Mouse (Mus musculus) left cerebral cortex, adult 2 months (tissue): ENCODE measurements around the gene Fibp. TPM values are rescaled to one million over a fixed set of nuclear protein-coding genes. Genes with fewer than 3 reads are reported as not detected.

ENCODE experiments used
- DNase-seq, 2 experiments: peaks; one replicate each; pipeline ENCODE4 v3.0.0; 2021 to 2022; ENCODE audit warnings: low spot score in 2 of 2, mixed read lengths in 1 of 2; ENCODE audit errors: extremely low spot score in 1 of 2
- H3K27ac ChIP-seq: fragments of 200-600 bp; 2 replicates; pipeline ENCODE4 v1.8.1; 2022
- H3K4me3 ChIP-seq: fragments of 200-600 bp; 2 replicates; pipeline ENCODE4 v1.8.1; 2022
- CTCF ChIP-seq: fragments of 200-600 bp; IDR thresholded peaks from 2 replicates; pipeline ENCODE4 v1.8.1; 2022; ENCODE audit warnings: antibody characterized with exemption, mild to moderate bottlenecking, moderate library complexity
- intact Hi-C: fragments of 180-260 bp; cut with DNase I; formaldehyde crosslinking; loops from one replicate; pipeline ENCODE4 v1.15.1; 2025
- total RNA-seq, 2 experiments: library from RNA; stranded (reverse); gene quantifications; 2 replicates each; pipeline ENCODE4 v1.2.3; 2021

The Fibp gene
- total RNA-seq, 2 experiments from 2014 or later, result 88.9 to 92.1 TPM

GRCm38 (mm10) chr19:5495353-5496051 is 35.1 kb downstream of the Fibp start:
- Histone ChIP-seq H3K4me3 (no peak overlapping the region), H3K27ac (no peak overlapping the region)
- intact Hi-C loops, result no loop called here
- no peak for DNase-seq
- TF ChIP-seq CTCF, result no peak

- Histone ChIP-seq H3K4me3 (no peak overlapping the region), H3K27ac (no peak overlapping the region)
- no peak for DNase-seq
- intact Hi-C loops, result no loop called here
- TF ChIP-seq CTCF, result no peak
These were observed 35.6 kb downstream of the Fibp start for GRCm38 (mm10) chr19:5496052-5496370.

- DNase-seq, result no peak
- no peak for TF ChIP-seq CTCF
- no peak overlapping the region for H3K27ac ChIP-seq
- H3K4me3 ChIP-seq, result no peak overlapping the region
- intact Hi-C loops, result no loop called here
These were observed 40.0 kb downstream of the Fibp start for GRCm38 (mm10) chr19:5500330-5500875.

- no peak for TF ChIP-seq CTCF
- DNase-seq, result no peak
- Histone ChIP-seq H3K4me3 (no peak within 1 kb of the TSS), H3K27ac (no peak within 1 kb of the TSS)
- intact Hi-C loops, result no loop called here
These were observed 43.3 kb downstream of the Fibp start, which contains the start of gene 1700020D05Rik for GRCm38 (mm10) chr19:5503687-5504086. Gene 1700020D05Rik (minus strand): TSS chr19:5503787.

GRCm38 (mm10) chr19:5510031-5511026 is 49.9 kb downstream of the Fibp start, which contains the start of gene Snx32:
Gene Snx32 (minus strand): TSS chr19:5510538.
- Histone ChIP-seq H3K4me3 (peak within 1 kb of the TSS; percentile 59), H3K27ac (peak within 1 kb of the TSS; percentile 90)
- TF ChIP-seq CTCF, result peak; percentile 32
- intact Hi-C loops, result loop anchor here (2.0 kb wide), 1 partner anchor 20 kb away; the partner anchor contains the start of gene Cfl1
- peak; percentile 95 to 98 for DNase-seq

GRCm38 (mm10) chr19:5511074-5511632 is 50.7 kb downstream of the Fibp start:
- no peak for DNase-seq
- intact Hi-C loops, result loop anchor here (2.0 kb wide), 1 partner anchor 20 kb away; the partner anchor contains the start of gene Cfl1
- Histone ChIP-seq H3K4me3 (peak overlapping the region; percentile 59), H3K27ac (peak overlapping the region; percentile 90)
- TF ChIP-seq CTCF, result no peak

- TF ChIP-seq CTCF, result no peak
- Histone ChIP-seq H3K4me3 (no peak overlapping the region), H3K27ac (no peak overlapping the region)
- intact Hi-C loops, result no loop called here
- DNase-seq, result no peak
These were observed 51.9 kb downstream of the Fibp start for GRCm38 (mm10) chr19:5512091-5513004.

- intact Hi-C loops, result no loop called here
- TF ChIP-seq CTCF, result no peak
These were observed 52.6 kb downstream of the Fibp start for GRCm38 (mm10) chr19:5513005-5513349.

More at GRCm38 (mm10) chr19:5513005-5513349, 52.6 kb downstream of the Fibp start:
- Histone ChIP-seq H3K27ac (no peak overlapping the region), H3K4me3 (no peak overlapping the region)
- no peak for DNase-seq

Other genes with a start within 250 kb of the Fibp start
- gene Pacs1, start 187.5 kb upstream of the Fibp start, total RNA-seq, result 10 to 100 TPM; 57.5 to 61.2 TPM
- gene Sf3b2, start 165.2 kb upstream of the Fibp start, total RNA-seq, result 100 to 1,000 TPM; 194 to 201 TPM
- gene Gal3st3, start 162.3 kb upstream of the Fibp start, total RNA-seq, result 10 to 100 TPM; 78.0 to 80.9 TPM
- gene Catsper1, start 124.9 kb upstream of the Fibp start, total RNA-seq, result not detected
- 10 to 100 TPM; 25.7 to 27.4 TPM for gene Cst6, start 111.0 kb upstream of the Fibp start, total RNA-seq
- 10 to 100 TPM; 23.4 to 25.5 TPM for gene Eif1ad, start 93.9 kb upstream of the Fibp start, total RNA-seq
- 10 to 100 TPM; 75.5 to 82.2 TPM for gene Banf1, start 93.4 kb upstream of the Fibp start, total RNA-seq
- 100 to 1,000 TPM in 1 of 2 experiments, 10 to 100 TPM in 1; 94.2 to 100 TPM for gene Sart1, start 71.9 kb upstream of the Fibp start, total RNA-seq
- gene Tsga10ip, start 58.1 kb upstream of the Fibp start, total RNA-seq, result not detected
- 100 to 1,000 TPM; 248 to 267 TPM for gene Drap1, start 35.6 kb upstream of the Fibp start, total RNA-seq
- 10 to 100 TPM; 68.0 to 74.1 TPM for gene AI837181, start 35.5 kb upstream of the Fibp start, total RNA-seq
- under 1 TPM in 1 of 2 experiments, not detected in 1; 0.65 TPM for gene Fosl1, start 13.1 kb upstream of the Fibp start, total RNA-seq
- 10 to 100 TPM; 29.5 to 30.6 TPM for gene Ccdc85b, start 2.7 kb upstream of the Fibp start, total RNA-seq
- under 1 TPM; 0.36 to 0.47 TPM for gene Ctsw, start 7.9 kb downstream of the Fibp start, total RNA-seq
- gene Efemp2, start 13.3 kb downstream of the Fibp start, total RNA-seq, result 10 to 100 TPM; 16.8 to 17.2 TPM
- gene Mus81, start 27.8 kb downstream of the Fibp start, total RNA-seq, result 10 to 100 TPM; 33.3 to 33.4 TPM
- 1,000 to 10,000 TPM; 1,296 to 1,301 TPM for gene Cfl1, start 29.8 kb downstream of the Fibp start, total RNA-seq
- gene 1700020D05Rik, start 43.2 kb downstream of the Fibp start, total RNA-seq, result 1 to 10 TPM; 8.0 to 9.2 TPM
- gene Snx32, start 49.9 kb downstream of the Fibp start, total RNA-seq, result 10 to 100 TPM; 81.5 to 89.0 TPM
- gene Ovol1, start 100.0 kb downstream of the Fibp start, total RNA-seq, result not detected
- gene Ap5b1, start 107.4 kb downstream of the Fibp start, total RNA-seq, result 1 to 10 TPM; 5.4 to 6.0 TPM
- 10 to 100 TPM; 77.7 to 82.4 TPM for gene Rnaseh2c, start 141.3 kb downstream of the Fibp start, total RNA-seq
- gene Kat5, start 149.6 kb downstream of the Fibp start, total RNA-seq, result 10 to 100 TPM; 94.3 to 99.2 TPM
- 10 to 100 TPM; 23.4 to 25.4 TPM for gene Rela, start 176.9 kb downstream of the Fibp start, total RNA-seq
- 10 to 100 TPM; 18.2 to 19.0 TPM for gene Sipa1, start 203.1 kb downstream of the Fibp start, total RNA-seq
- 10 to 100 TPM; 16.2 to 17.0 TPM for gene Map3k11, start 228.1 kb downstream of the Fibp start, total RNA-seq
- gene Pcnx3, start 228.3 kb downstream of the Fibp start, total RNA-seq, result 10 to 100 TPM; 77.5 to 80.0 TPM
- not detected for gene Kcnk7, start 243.8 kb downstream of the Fibp start, total RNA-seq